Mouse (Mus musculus): Measurements from ENCODE around the gene Fam222a.

Fam222a gene

GRCm38 (mm10) chr5:114557765-114558731, 9.8 kb upstream of the Fam222a start:
- in situ Hi-C loops (cut with MboI, MseI), result no loop called here

- in situ Hi-C loops (cut with MboI, MseI), result no loop called here
These were observed 7.3 kb upstream of the Fam222a start for GRCm38 (mm10) chr5:114560533-114560936.

- in situ Hi-C loops (cut with MboI, MseI), result no loop called here
These were observed 6.9 kb upstream of the Fam222a start for GRCm38 (mm10) chr5:114560965-114561364.

GRCm38 (mm10) chr5:114563994-114564393, 3.8 kb upstream of the Fam222a start:
- in situ Hi-C loops (cut with MboI, MseI), result no loop called here

GRCm38 (mm10) chr5:114565305-114565704, 2.5 kb upstream of the Fam222a start:
- in situ Hi-C loops (cut with MboI, MseI), result no loop called here

GRCm38 (mm10) chr5:114565751-114566150, 2.1 kb upstream of the Fam222a start:
- in situ Hi-C loops (cut with MboI, MseI), result no loop called here

GRCm38 (mm10) chr5:114566461-114566860, 1.4 kb upstream of the Fam222a start:
- in situ Hi-C loops (cut with MboI, MseI), result no loop called here

- in situ Hi-C loops (cut with MboI, MseI), result no loop called here
These were observed 720 bp upstream of the Fam222a start for GRCm38 (mm10) chr5:114567075-114567517.

GRCm38 (mm10) chr5:114568818-114569217, 1.0 kb downstream of the Fam222a start:
- in situ Hi-C loops (cut with MboI, MseI), result no loop called here

- in situ Hi-C loops (cut with MboI, MseI), result no loop called here
These were observed 2.3 kb downstream of the Fam222a start for GRCm38 (mm10) chr5:114569918-114570670.

GRCm38 (mm10) chr5:114570791-114571450, 3.1 kb downstream of the Fam222a start:
- in situ Hi-C loops (cut with MboI, MseI), result no loop called here

GRCm38 (mm10) chr5:114571451-114572030, 3.7 kb downstream of the Fam222a start:
- in situ Hi-C loops (cut with MboI, MseI), result no loop called here

GRCm38 (mm10) chr5:114572997-114573396, 5.2 kb downstream of the Fam222a start:
- in situ Hi-C loops (cut with MboI, MseI), result no loop called here

GRCm38 (mm10) chr5:114573920-114574628, 6.3 kb downstream of the Fam222a start:
- in situ Hi-C loops (cut with MboI, MseI), result no loop called here

- in situ Hi-C loops (cut with MboI, MseI), result no loop called here
These were observed 7.2 kb downstream of the Fam222a start for GRCm38 (mm10) chr5:114575010-114575409.

GRCm38 (mm10) chr5:114575530-114575929, 7.7 kb downstream of the Fam222a start:
- in situ Hi-C loops (cut with MboI, MseI), result no loop called here

GRCm38 (mm10) chr5:114575986-114576605, 8.3 kb downstream of the Fam222a start:
- in situ Hi-C loops (cut with MboI, MseI), result no loop called here

GRCm38 (mm10) chr5:114578361-114578760, 10.5 kb downstream of the Fam222a start:
- in situ Hi-C loops (cut with MboI, MseI), result no loop called here

- in situ Hi-C loops (cut with MboI, MseI), result no loop called here
These were observed 12.0 kb downstream of the Fam222a start for GRCm38 (mm10) chr5:114579714-114580357.

- in situ Hi-C loops (cut with MboI, MseI), result no loop called here
These were observed 13.7 kb downstream of the Fam222a start for GRCm38 (mm10) chr5:114581486-114581885.

Data from T-helper 17 cell (primary cell).